Mouse (Mus musculus) embryonic facial prominence, embryonic 13.5 days (tissue): ENCODE results near the gene Ephb6. TPM values are rescaled to one million over a fixed set of nuclear protein-coding genes. Genes with fewer than 3 reads are reported as not detected.

ENCODE experiments used
- ATAC-seq: fragments of 200-750 bp; cut with Nextera tagmentation; 2 replicates; pipeline ENCODE4 v1.8.0; 2017; ENCODE audit warnings: low read depth; ENCODE audit not compliant: insufficient number of reproducible peaks, insufficient read depth, low FRiP score, low TSS enrichment
- H3K27ac ChIP-seq: fragments of 300-500 bp; sonication (generic); 2 replicates; pipeline ENCODE4 v1.5.1; 2015; ENCODE audit warnings: moderate library complexity, mild to moderate bottlenecking, inconsistent platforms
- H3K27me3 ChIP-seq: fragments of 300-500 bp; sonication (generic); 2 replicates; pipeline ENCODE4 v1.6.1; 2015; ENCODE audit warnings: mild to moderate bottlenecking, inconsistent platforms
- H3K36me3 ChIP-seq: fragments of 300-500 bp; sonication (generic); 2 replicates; pipeline ENCODE4 v1.6.1; 2015; ENCODE audit warnings: mild to moderate bottlenecking, inconsistent platforms
- H3K4me1 ChIP-seq: fragments of 300-500 bp; sonication (generic); 2 replicates; pipeline ENCODE4 v1.6.1; 2015; ENCODE audit warnings: inconsistent platforms
- H3K4me2 ChIP-seq: fragments of 300-500 bp; sonication (generic); 2 replicates; pipeline ENCODE4 v1.6.1; 2015; ENCODE audit warnings: moderate library complexity, mild to moderate bottlenecking, inconsistent platforms
- H3K4me3 ChIP-seq: fragments of 300-500 bp; sonication (generic); 2 replicates; pipeline ENCODE4 v1.5.1; 2015; ENCODE audit warnings: mild to moderate bottlenecking, inconsistent platforms
- H3K9ac ChIP-seq: fragments of 300-500 bp; sonication (generic); 2 replicates; pipeline ENCODE4 v1.6.1; 2015; ENCODE audit warnings: mild to moderate bottlenecking, inconsistent platforms
- H3K9me3 ChIP-seq: fragments of 300-500 bp; sonication (generic); 2 replicates; pipeline ENCODE4 v1.6.1; 2016; ENCODE audit warnings: inconsistent platforms
- WGBS: fragments of 180-500 bp; shearing (Covaris S2); methylation state at CpG from one replicate; pipeline ENCODE4 v1.1.7; 2015; ENCODE audit warnings: mixed read lengths; 5-methylcytosine and 5-hydroxymethylcytosine counted together
- polyA plus RNA-seq: library from polyadenylated mRNA; unstranded; fragments of >200 nt; fragmentation: Nextera tagmentation; extraction: Ambion mirVana; gene quantifications from 2 replicates; pipeline ENCODE4 v1.2.1, GENCODE M21; 2015

Gene Ephb6
- polyA plus RNA-seq, 1 experiment from 2014 or later, result 27.1 TPM

DNA sequence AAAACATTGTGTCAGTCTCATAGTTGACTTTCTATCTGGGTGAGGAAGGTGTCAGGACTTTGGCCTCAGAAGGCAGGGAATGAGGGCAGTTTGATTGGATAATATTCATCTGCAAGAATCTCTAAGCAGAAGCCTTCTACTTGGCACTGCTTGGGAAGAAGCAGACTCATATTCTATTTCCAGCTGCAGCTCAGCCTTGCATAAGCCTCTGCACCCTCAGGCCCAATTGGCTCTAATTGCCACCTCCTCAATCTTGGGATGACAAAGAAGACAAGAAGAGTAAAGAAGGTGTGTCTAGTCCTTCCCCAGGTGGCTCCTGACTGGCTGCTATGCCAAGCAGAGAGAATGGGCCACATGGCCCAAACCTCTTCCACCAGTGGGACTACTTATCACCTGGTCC, 41.4 kb downstream of the Ephb6 start:
- no peaks in the 10 kb centered on the region for H3K36me3 ChIP-seq
- H3K27ac ChIP-seq, result no peak overlapping the region
- no peaks in the 10 kb centered on the region for H3K27me3 ChIP-seq
- H3K9ac ChIP-seq, result no peak overlapping the region
- H3K9me3 ChIP-seq, result no peaks in the 10 kb centered on the region
- no peak overlapping the region for H3K4me3 ChIP-seq
- no peaks in the 10 kb centered on the region for H3K4me1 ChIP-seq
- ATAC-seq, result no peak
- H3K4me2 ChIP-seq, result no peak overlapping the region

DNA sequence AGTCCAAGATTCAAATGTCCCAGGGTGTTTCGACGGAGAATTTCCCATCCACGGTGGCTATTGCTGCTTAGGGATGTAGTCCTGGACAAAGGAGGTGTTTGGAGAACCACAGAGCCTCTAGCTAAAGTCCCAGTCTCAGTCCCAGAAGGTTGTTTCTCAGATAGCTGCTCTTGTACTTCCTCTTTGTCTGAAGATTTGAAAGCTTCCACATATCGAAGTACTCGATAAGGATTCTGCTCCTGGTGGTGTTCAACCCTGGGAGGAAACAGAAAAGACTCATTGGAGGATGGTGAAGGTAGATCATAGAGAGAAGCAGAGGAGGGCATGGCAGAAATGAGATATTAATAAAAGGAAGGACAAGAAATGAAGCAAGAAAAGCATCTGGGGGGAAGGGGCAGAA, 47.9 kb downstream of the Ephb6 start:
- H3K4me2 ChIP-seq, result no peak overlapping the region
- H3K9ac ChIP-seq, result no peak overlapping the region
- no peaks in the 10 kb centered on the region for H3K27me3 ChIP-seq
- WGBS, result 91% methylated on average over 5 of the region's 5 CpGs
- ATAC-seq, result no peak
- no peak overlapping the region for H3K27ac ChIP-seq
- no peak overlapping the region for H3K4me3 ChIP-seq
- H3K36me3 ChIP-seq, result no peaks in the 10 kb centered on the region
- H3K9me3 ChIP-seq, result no peaks in the 10 kb centered on the region
- H3K4me1 ChIP-seq, result no peaks in the 10 kb centered on the region

- Histone ChIP-seq H3K4me3 (no peak overlapping the region), H3K9me3 (no peaks in the 10 kb centered on the region), H3K4me2 (no peak overlapping the region), H3K27ac (no peak overlapping the region), H3K4me1 (no peaks in the 10 kb centered on the region), H3K9ac (no peak overlapping the region), H3K27me3 (no peaks in the 10 kb centered on the region), H3K36me3 (no peaks in the 10 kb centered on the region)
- ATAC-seq, result no peak
- 83% methylated on average over 8 of the region's 8 CpGs for WGBS
These were observed 49.4 kb downstream of the Ephb6 start for GRCm38 (mm10) chr6:41654648-41655047.

GRCm38 (mm10) chr6:41658487-41658886, 53.2 kb downstream of the Ephb6 start:
- no peaks in the 10 kb centered on the region for H3K4me1 ChIP-seq
- no peak for ATAC-seq
- 80% methylated on average over 1 of the region's 1 CpGs for WGBS

DNA sequence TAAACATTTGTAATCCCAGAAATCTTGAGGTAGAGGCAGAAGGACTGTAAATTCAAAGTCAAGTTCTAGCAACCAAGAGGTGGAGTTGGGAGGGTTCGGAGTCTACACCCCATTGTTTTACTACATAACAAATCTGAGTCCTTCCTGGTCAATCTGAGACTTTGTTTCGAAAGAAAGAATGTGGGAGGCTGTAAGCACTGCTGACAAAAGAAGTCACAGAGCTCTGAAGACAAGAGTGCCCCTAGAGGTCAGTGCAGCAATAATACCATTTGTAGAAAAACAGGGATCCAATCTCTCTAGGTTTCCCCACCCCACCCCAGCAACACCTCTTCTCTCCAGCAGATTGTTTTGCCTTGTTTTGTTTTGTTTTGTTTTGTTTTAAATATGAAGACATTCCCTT, 57.0 kb downstream of the Ephb6 start:
- Histone ChIP-seq H3K36me3 (no peaks in the 10 kb centered on the region), H3K27me3 (no peaks in the 10 kb centered on the region), H3K4me3 (no peak overlapping the region), H3K4me1 (no peaks in the 10 kb centered on the region), H3K4me2 (no peak overlapping the region), H3K27ac (no peak overlapping the region), H3K9me3 (no peaks in the 10 kb centered on the region), H3K9ac (no peak overlapping the region)
- 35% methylated on average over 2 of the region's 2 CpGs for WGBS
- ATAC-seq, result no peak

More at GRCm38 (mm10) chr6:41658487-41658886, 53.2 kb downstream of the Ephb6 start:
- Histone ChIP-seq H3K9ac (no peak overlapping the region), H3K27ac (no peak overlapping the region), H3K4me2 (no peak overlapping the region), H3K36me3 (no peaks in the 10 kb centered on the region), H3K27me3 (no peaks in the 10 kb centered on the region), H3K4me3 (no peak overlapping the region), H3K9me3 (no peaks in the 10 kb centered on the region)

Other genes with a start within 250 kb of the Ephb6 start
- not detected in 2 replicates for gene Prss3, start 227.8 kb upstream of the Ephb6 start, polyA plus RNA-seq
- not detected in 2 replicates for gene Gm5771, start 213.1 kb upstream of the Ephb6 start, polyA plus RNA-seq
- gene Gm10334, start 159.3 kb upstream of the Ephb6 start, polyA plus RNA-seq, result not detected in 2 replicates
- gene Prss1, start 146.6 kb upstream of the Ephb6 start, polyA plus RNA-seq, result not detected in 2 replicates
- gene Prss2, start 83.7 kb upstream of the Ephb6 start, polyA plus RNA-seq, result not detected in 2 replicates
- 1.3 TPM in 2 replicates for gene Trpv6, start 30.9 kb downstream of the Ephb6 start, polyA plus RNA-seq
- gene Trpv5, start 75.3 kb downstream of the Ephb6 start, polyA plus RNA-seq, result not detected in 2 replicates
- not detected in 2 replicates for gene Llcfc1, start 78.9 kb downstream of the Ephb6 start, polyA plus RNA-seq
- gene Kel, start 98.9 kb downstream of the Ephb6 start, polyA plus RNA-seq, result 1.3 and 3.3 TPM in 2 replicates
- not detected in 2 replicates for gene Olfr459, start 169.7 kb downstream of the Ephb6 start, polyA plus RNA-seq
- not detected in 2 replicates for gene Pip, start 242.1 kb downstream of the Ephb6 start, polyA plus RNA-seq
- not detected in 2 replicates for gene Sval2, start 247.5 kb downstream of the Ephb6 start, polyA plus RNA-seq